Mouse (Mus musculus) ES-E14 (cell line): Measurements from ENCODE around the gene Alx3.

Experiments used
- CHD2 ChIP-seq: IDR thresholded peaks from 2 replicates; pipeline ENCODE4 v1.6.1; 2014; ENCODE audit warnings: mild to moderate bottlenecking, low read depth, low read length, inconsistent platforms
- ZNF384 ChIP-seq: IDR thresholded peaks from 2 replicates; pipeline ENCODE4 v1.6.1; 2012; ENCODE audit warnings: low read depth, low read length, inconsistent platforms

DNA sequence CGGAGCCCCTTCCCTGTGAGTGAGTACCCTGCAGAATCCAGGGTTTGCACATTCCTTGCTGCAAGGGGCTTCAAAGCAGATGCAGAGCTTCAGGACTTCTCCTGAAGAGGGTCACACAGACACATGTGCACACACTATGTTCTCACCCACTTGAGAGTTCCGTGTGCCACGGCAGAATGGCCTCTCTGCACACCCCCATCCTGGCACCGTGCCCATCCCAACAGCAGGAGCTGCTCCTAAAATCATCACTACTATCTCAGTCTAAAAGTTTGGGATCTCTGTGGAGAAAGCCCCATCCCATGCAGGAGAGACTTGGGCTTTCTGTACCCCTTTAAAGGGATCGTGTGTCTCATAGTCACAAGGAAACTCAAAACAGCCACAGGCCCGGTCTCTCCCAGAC is 8.3 kb upstream of the Alx3 start:
- TF ChIP-seq CHD2 (no peak), ZNF384 (no peak)
